Mouse (Mus musculus) neural tube, embryonic 14.5 days (tissue): ENCODE measurements at regions not wholly inside any gene's neighbourhood (a gene's known extent, or its start where the extent isn't known, plus 50 kb on each side); places are given as distances from the start of the nearest gene placed in this dataset.

ENCODE experiments used
- ATAC-seq: fragments of 200-750 bp; cut with Nextera tagmentation; 2 replicates; pipeline ENCODE4 v1.8.0; 2017; ENCODE audit warnings: low read depth, mild to moderate bottlenecking, moderate TSS enrichment, moderate library complexity
- H3K27ac ChIP-seq: fragments of 300-500 bp; sonication (generic); 2 replicates; pipeline ENCODE4 v1.5.1; 2014; ENCODE audit warnings: low read depth, mild to moderate bottlenecking, control low read depth, low read length, moderate library complexity, mixed read lengths
- H3K27me3 ChIP-seq: fragments of 300-500 bp; sonication (generic); 2 replicates; pipeline ENCODE4 v1.6.1; 2014; ENCODE audit warnings: low read length; ENCODE audit not compliant: control insufficient read depth, insufficient read depth
- H3K36me3 ChIP-seq: fragments of 300-500 bp; sonication (generic); 2 replicates; pipeline ENCODE4 v1.6.1; 2014; ENCODE audit warnings: low read length, mixed read lengths; ENCODE audit not compliant: control insufficient read depth, insufficient read depth
- H3K4me1 ChIP-seq: fragments of 300-500 bp; sonication (generic); 2 replicates; pipeline ENCODE4 v1.6.1; 2014; ENCODE audit warnings: low read length; ENCODE audit not compliant: control insufficient read depth, insufficient read depth
- H3K4me2 ChIP-seq: fragments of 300-500 bp; sonication (generic); 2 replicates; pipeline ENCODE4 v1.6.1; 2014; ENCODE audit warnings: mild to moderate bottlenecking, low read depth, low read length, control low read depth
- H3K4me3 ChIP-seq: fragments of 300-500 bp; sonication (generic); 2 replicates; pipeline ENCODE4 v1.5.1; 2014; ENCODE audit warnings: low read depth, low read length, control low read depth, mixed read lengths
- H3K9ac ChIP-seq: fragments of 300-500 bp; sonication (generic); replicated peaks from 2 replicates; pipeline ENCODE4 v1.6.1; 2014; ENCODE audit warnings: low read depth, mild to moderate bottlenecking, control low read depth, low read length, mixed read lengths
- H3K9me3 ChIP-seq: fragments of 300-500 bp; sonication (generic); 2 replicates; pipeline ENCODE4 v1.6.1; 2016; ENCODE audit warnings: low read length; ENCODE audit not compliant: control insufficient read depth
- WGBS: fragments of 180-500 bp; shearing (Covaris S2); extraction: QIAGEN DNeasy Blood & Tissue Kit; methylation state at CpG from one replicate; pipeline ENCODE4 v1.1.7; 2014; 5-methylcytosine and 5-hydroxymethylcytosine counted together

DNA sequence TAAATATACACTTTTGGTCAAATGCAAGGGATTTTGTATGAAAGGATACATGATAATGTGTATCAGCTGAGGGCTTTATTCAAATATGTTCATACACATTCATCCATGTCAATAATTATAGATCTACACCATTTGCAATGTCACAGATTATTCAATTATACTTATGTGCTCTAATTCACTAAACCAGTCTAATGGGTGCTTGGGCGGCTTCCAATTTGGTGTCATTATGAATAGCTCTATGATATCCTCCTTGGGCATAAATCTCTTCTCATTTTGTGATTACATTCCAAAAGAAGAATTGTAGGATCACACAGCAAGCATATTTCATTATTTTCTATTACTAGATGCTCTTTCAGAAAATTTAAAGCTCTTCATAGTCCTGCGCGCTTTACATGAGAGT, 97.7 kb upstream of the Prr30 start:
- no peak for ATAC-seq
- no peak overlapping the region for H3K27ac ChIP-seq
- H3K4me3 ChIP-seq: no peak overlapping the region
- H3K9ac ChIP-seq: no peak overlapping the region
- no peaks in the 10 kb centered on the region for H3K4me1 ChIP-seq
- no peak overlapping the region for H3K4me2 ChIP-seq
- H3K27me3 ChIP-seq: no peaks in the 10 kb centered on the region
- H3K9me3 ChIP-seq: no peaks in the 10 kb centered on the region
- H3K36me3 ChIP-seq: no peaks in the 10 kb centered on the region
- WGBS: 66% methylated on average over 3 of the region's 3 CpGs

DNA sequence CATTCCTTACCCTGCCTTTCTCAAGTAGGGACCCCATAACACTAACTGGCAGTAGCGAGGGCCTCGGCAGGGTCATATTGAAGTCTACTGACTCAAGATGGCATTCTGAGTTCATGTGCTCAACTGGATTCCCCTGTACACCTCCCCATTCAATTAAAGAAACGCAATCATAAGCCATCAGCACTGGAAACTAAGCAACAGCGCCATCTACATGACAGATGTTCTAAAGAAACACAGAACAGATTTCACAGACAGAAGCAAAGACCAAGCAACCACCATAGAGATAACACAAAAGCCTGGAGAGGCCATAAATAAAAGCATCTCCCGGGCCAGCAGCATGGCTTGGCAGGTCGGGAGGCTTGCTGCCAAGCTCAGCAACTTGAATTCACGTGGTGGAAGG, 94.6 kb upstream of the Prr30 start:
- Histone ChIP-seq H3K4me2 (no peak overlapping the region), H3K36me3 (no peaks in the 10 kb centered on the region), H3K4me3 (no peak overlapping the region), H3K27ac (no peak overlapping the region), H3K4me1 (no peaks in the 10 kb centered on the region), H3K9me3 (no peaks in the 10 kb centered on the region), H3K27me3 (no peaks in the 10 kb centered on the region), H3K9ac (no peak overlapping the region)
- 23% methylated on average over 7 of the region's 7 CpGs for WGBS
- peak; percentile 65; the same call in 1 of the 2 replicates for ATAC-seq

DNA sequence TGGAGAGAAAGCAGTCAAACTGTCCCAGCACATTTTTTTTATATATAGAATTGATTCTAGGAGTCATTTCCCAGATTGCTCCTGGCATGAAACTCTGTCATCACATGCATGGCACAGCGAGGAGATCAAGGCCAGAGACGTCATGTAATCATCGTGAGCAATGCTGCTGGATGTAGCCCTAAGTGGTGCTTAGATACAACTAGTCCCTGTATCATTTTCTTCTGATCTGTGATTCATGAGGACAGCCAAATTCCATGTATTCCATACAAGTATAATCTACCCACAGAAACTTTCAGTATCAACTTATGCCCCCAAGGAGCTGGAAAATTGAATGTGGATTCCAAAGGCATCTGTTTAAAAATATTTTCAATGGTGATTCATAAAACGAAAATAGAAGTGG, 87.6 kb upstream of the Prr30 start:
- Histone ChIP-seq H3K27ac (no peak overlapping the region), H3K4me3 (no peak overlapping the region), H3K4me1 (no peaks in the 10 kb centered on the region), H3K36me3 (no peaks in the 10 kb centered on the region), H3K9ac (no peak overlapping the region), H3K4me2 (no peak overlapping the region), H3K9me3 (no peaks in the 10 kb centered on the region), H3K27me3 (no peaks in the 10 kb centered on the region)
- 92% methylated on average over 4 of the region's 4 CpGs for WGBS
- no peak for ATAC-seq

DNA sequence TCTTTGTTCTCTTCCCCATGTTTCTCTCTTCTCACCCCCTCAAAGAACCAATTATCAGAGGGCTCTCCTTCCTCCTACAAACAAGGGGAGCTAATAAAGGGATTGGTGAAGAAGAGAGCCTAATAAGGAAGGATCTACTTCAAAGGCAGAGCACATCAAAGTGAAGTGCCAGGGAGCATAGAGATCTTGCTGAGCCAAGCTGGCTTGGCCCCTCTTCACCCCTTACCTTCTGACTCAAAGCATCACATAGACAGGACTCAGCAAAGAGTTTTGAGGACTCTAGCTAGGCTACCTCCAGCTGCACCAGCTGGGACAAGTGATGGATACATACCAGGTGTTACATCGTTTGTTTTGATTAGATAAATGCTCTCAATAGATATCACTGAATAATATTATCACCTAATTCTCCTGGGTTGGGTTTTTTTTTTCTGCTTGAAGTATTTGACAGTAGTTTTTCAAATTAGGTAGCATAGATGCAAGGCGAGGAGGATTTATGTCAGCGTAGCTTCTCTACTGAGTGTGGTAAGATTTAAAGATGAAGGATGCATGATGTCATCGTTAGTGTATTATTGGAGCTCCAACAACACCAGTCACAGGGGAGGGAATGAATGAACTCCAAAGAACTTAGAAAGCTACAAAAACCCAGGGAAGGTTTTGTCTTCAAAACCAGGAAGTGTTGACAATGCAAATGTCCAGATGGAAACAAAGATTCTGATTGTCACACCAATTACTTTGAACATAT, 69.1 kb upstream of the Prr30 start:
- no peak overlapping the region for H3K9ac ChIP-seq
- H3K4me3 ChIP-seq: no peak overlapping the region
- no peak for ATAC-seq
- H3K9me3 ChIP-seq: no peaks in the 10 kb centered on the region
- H3K4me2 ChIP-seq: no peak overlapping the region
- no peaks in the 10 kb centered on the region for H3K4me1 ChIP-seq
- H3K27ac ChIP-seq: no peak overlapping the region
- no peaks in the 10 kb centered on the region for H3K36me3 ChIP-seq
- no peaks in the 10 kb centered on the region for H3K27me3 ChIP-seq
- 63% methylated on average over 4 of the region's 4 CpGs for WGBS

DNA sequence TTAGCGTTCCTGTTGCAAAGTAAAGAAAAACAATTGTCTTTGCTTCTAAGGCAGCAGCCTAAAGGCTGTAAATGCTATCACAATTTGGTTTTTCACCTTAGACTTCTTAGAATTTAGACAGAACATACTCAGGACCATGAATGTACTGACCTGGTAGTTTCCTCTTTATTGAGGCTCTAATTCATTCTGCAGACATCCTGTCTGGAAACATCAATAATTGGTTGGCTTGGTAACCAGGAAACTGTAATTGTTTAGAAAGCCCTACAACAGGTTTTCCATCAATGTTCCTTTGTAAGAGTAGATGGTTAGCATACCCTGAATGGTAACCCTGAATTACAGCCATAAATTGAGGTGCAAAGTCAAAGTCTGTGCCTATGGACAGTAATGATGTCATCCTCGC, 67.4 kb upstream of the Prr30 start:
- no peaks in the 10 kb centered on the region for H3K27me3 ChIP-seq
- no peaks in the 10 kb centered on the region for H3K9me3 ChIP-seq
- no peak overlapping the region for H3K9ac ChIP-seq
- no peaks in the 10 kb centered on the region for H3K4me1 ChIP-seq
- H3K27ac ChIP-seq: no peak overlapping the region
- H3K36me3 ChIP-seq: no peaks in the 10 kb centered on the region
- H3K4me2 ChIP-seq: no peak overlapping the region
- ATAC-seq: no peak
- no peak overlapping the region for H3K4me3 ChIP-seq
- WGBS: 56% methylated on average over 2 of the region's 2 CpGs
